Mouse (Mus musculus): ENCODE measurements around the gene Pus1. TPM values are rescaled to one million over a fixed set of nuclear protein-coding genes. Genes with fewer than 3 reads are reported as not detected.

Gene Pus1
- 15.1 and 15.4 TPM in 2 replicates for polyA plus RNA-seq (2015; fragmentation: Nextera tagmentation; extraction: Ambion mirVana)

DNA sequence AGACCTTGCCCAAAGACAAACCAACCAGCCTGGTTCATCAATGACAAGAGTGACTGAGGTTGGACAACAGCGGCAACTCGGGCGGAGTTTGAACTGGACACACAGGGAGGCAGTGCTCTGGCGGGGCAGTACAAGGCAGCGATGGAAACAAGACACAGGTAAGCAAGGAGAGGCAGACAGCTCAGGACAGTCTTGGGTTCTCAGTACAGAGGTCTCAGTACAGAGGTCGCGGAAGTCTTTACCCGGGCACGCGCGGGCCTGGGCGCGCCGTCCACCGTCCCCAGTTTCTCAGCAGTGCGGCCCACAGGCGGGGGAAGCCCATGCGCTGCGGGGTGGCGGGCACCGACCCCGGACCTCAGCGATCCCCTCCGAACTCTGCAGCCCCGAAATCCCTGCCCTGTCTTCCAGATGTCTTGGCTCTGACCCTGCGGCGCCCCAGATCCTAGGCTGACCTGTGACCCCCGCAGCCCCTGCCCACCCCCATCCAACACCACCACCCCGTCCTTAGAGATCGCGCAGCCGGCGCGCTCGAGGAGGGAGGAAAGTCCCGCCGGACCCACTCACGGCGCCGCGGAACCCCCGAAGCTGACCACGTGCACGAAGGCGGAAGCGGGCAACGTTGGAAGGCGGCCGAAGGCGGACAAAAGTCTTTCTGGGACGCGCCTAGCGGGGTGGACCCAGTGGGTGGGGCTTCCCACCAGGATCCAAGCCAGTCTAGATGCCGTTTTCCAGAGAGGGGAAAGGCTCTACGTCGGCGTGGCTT is at the start of gene Pus1:
TSS of gene Pus1 (minus strand) at position 662 of the 763 bp plus-strand sequence.

DNA sequence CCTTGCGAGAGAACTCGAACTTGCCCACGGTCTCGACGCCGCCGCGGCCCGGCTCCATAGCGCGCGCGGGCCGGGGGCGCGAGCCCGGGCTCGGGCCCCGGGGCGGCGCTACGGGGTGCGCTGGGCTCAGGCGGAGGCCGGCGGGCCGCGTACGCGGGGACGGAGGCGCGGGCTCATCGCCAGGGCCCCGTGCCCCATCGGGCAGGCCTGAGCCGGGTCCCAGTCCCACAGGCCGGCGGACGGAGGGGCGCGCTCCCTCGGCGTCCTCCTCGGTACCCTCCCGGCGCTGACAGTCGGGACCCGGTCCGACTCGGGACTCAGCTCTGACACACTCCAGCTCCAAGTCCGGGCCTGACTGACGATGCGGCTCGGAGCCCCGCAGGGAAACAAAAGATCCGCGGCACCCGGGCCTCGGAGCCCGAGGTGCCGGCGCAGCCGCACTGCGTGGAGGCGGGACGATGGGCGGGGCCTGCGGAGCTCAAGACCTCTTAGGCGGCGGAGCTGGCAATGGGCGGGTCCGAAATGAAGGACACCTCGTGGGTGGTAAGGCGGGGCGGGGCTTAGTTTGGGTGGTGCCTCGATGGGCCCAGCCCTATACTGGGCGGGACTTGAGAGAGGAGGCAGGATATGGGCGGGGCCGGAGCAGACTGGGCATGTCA is 29.3 kb upstream of the Pus1 start, which contains the start of gene Ulk1:
TSS of gene Ulk1 (minus strand) at position 431 of the 659 bp plus-strand sequence.

DNA sequence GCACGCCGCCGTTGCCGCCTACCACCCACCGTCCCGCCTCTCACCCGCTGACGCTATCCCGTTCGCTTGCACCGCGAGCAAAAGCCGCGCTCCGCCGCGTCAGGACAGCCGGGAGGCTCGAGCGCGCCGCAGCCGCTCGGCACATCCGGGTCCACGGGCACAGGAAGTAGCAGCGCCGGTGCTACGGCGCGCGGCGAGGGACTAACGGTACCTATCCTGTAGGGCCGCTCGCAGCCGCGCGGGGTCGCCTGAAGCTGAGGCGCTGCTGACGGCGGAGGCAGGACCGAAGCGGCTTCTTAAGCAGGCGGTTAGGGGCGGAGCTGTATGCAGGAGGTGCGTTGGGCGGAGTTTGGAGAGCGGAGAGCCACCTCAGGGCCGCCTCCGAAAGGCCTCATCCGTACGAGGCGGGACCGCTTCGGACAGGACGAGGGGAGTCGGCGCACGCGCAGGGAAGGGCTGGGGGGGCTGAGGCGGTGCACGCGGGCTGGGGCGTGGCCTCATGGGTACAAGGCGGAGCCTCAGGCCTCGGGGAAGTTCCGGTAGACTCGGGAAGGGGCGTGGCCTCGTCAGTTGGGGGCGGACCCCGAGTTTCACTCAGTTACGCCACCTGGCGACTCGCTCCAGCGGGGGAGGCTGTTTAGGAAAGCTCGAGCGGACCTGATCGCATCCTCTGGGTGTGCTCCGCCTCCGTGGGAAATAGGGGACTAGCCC is 9.9 kb downstream of the Pus1 start, which contains the start of gene Ep400:
TSS of gene Ep400 (minus strand) at position 270 of the 711 bp plus-strand sequence.

Other genes starting within 250 kb of the Pus1 start
- 0.15 and 0.21 TPM in 2 replicates for gene Galnt9, start 236.3 kb downstream of the Pus1 start, polyA plus RNA-seq (2015; fragmentation: Nextera tagmentation; extraction: Ambion mirVana)
- 15.6 and 17.5 TPM in 2 replicates for gene Noc4l, start 127.2 kb downstream of the Pus1 start, polyA plus RNA-seq (2015; fragmentation: Nextera tagmentation; extraction: Ambion mirVana)
- 7.4 and 7.8 TPM in 2 replicates for gene Ddx51, start 127.2 kb downstream of the Pus1 start, polyA plus RNA-seq (2015; fragmentation: Nextera tagmentation; extraction: Ambion mirVana)
- 14.6 and 16.8 TPM in 2 replicates for gene Ep400, start 9.9 kb downstream of the Pus1 start, polyA plus RNA-seq (2015; fragmentation: Nextera tagmentation; extraction: Ambion mirVana)
- gene Ulk1, start 29.4 kb upstream of the Pus1 start, polyA plus RNA-seq (2015; fragmentation: Nextera tagmentation; extraction: Ambion mirVana): 5.1 and 5.9 TPM in 2 replicates
- 14.8 and 18.0 TPM in 2 replicates for gene Hscb, start 59.1 kb upstream of the Pus1 start, polyA plus RNA-seq (2015; fragmentation: Nextera tagmentation; extraction: Ambion mirVana)
- 5.5 and 7.7 TPM in 2 replicates for gene Chek2, start 59.3 kb upstream of the Pus1 start, polyA plus RNA-seq (2015; fragmentation: Nextera tagmentation; extraction: Ambion mirVana)
- gene Ttc28, start 99.1 kb upstream of the Pus1 start, polyA plus RNA-seq (2015; fragmentation: Nextera tagmentation; extraction: Ambion mirVana): 4.0 and 4.5 TPM in 2 replicates

All from skeletal muscle tissue, postnatal 0 days (tissue).